Mouse (Mus musculus) heart, adult 8-10 months (tissue): ENCODE results near the gene Olfr1537. TPM values are rescaled to one million over a fixed set of nuclear protein-coding genes. Genes with fewer than 3 reads are reported as not detected.

ENCODE experiments used
- DNase-seq: peaks from one replicate; pipeline ENCODE4 v3.0.0; 2022; ENCODE audit warnings: low spot score
- total RNA-seq, 4 experiments: library from RNA; stranded (reverse); gene quantifications; 2 replicates each; pipeline ENCODE4 v1.2.4; 2022

The Olfr1537 gene
- total RNA-seq, result not detected

DNA sequence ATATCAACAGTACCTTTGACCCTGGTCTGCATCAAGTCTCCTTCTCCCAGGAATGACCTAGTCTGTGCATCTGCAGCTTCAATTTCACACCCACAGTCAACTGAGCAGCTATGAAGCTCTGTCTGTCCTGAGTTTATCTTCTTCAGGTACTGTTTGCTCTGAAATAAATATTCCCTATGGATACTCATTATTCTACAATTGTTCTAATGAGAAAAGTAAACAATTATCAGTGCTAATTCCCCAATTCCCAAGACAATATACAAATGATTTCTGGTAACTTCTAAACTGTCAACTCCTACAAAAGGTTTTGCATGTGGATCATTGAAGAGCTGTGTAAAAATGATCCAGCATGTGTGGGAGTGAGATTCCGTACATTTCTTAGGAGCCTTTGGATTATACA, at the start of gene Olfr1537:
TSS of gene Olfr1537 (minus strand) at position 101 of the 400 bp plus-strand sequence.
- no peak for DNase-seq

DNA sequence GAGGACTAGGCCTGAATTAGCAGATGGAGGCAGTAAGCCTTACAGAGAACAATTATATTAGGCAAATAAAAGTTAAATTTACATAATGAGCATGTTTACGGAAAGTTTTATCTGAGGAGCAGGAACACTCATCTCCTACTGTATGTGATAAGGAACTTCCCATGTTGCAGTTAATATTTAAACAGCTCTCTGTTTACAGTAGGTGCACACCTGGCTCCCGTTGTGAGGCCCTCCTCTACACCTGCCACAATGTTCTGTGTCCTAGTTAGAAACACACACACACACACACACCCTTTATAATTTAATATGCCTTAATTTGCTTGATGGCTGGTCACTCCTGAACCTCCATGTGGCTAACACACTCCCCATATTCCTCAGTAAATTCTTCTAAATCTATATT, 37.3 kb upstream of the Olfr1537 start:
- no peak for DNase-seq

DNA sequence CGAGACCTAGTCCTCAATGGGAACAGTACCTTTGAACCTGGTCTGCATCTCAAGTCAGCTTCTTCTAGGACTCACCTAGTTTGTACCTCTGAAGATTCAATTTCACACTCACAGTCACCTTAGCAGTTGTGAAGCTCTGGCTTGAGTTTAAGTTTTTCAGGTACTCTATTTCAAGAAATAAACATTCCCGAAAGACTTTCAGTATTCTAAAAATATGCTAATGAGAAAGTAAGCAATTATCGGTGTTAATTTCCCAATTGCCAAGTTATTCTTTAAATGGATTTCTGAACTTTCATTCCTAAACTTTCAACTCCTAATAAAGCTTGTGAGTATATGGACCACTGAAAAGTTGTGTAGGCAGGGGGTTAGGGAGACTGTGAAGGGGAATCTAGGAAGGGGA, 26.9 kb upstream of the Olfr1537 start, which contains the start of gene Olfr945:
TSS of gene Olfr945 (minus strand) at position 101 of the 400 bp plus-strand sequence.
- DNase-seq, result no peak

DNA sequence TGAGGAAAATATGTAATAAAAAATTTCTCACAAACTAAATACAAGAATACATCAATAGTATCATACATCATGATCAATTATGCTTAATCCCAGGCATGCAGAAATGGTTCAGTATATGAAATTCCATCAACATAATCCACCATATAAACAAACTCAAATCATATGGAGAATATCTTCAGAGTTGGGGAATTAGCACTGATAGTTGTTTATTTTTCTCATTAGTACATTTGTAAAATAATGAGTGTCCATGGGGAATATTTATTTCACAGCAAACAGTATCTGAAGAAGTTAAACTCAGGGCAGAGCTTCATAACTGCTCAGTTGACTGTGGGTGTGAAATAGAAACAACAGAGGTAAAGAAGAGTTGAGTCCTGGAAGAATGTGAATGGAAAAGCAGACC, 48.2 kb downstream of the Olfr1537 start, which contains the start of gene Olfr944:
TSS of gene Olfr944 (plus strand) at position 301 of the 400 bp plus-strand sequence.
- no peak for DNase-seq

Other genes starting within 250 kb of the Olfr1537 start
- not detected for gene Olfr146, start 226.6 kb downstream of the Olfr1537 start, total RNA-seq
- gene Olfr937, start 185.0 kb downstream of the Olfr1537 start, total RNA-seq, result not detected
- not detected for gene Olfr938, start 171.1 kb downstream of the Olfr1537 start, total RNA-seq
- not detected for gene Olfr27, start 121.9 kb downstream of the Olfr1537 start, total RNA-seq
- not detected for gene Olfr943, start 83.7 kb downstream of the Olfr1537 start, total RNA-seq
- not detected for gene Olfr944, start 48.1 kb downstream of the Olfr1537 start, total RNA-seq
- not detected for gene Olfr945, start 26.8 kb upstream of the Olfr1537 start, total RNA-seq
- gene Olfr948, start 76.1 kb upstream of the Olfr1537 start, total RNA-seq, result not detected
- not detected for gene Olfr951, start 137.4 kb upstream of the Olfr1537 start, total RNA-seq
- not detected for gene Olfr952, start 177.2 kb upstream of the Olfr1537 start, total RNA-seq
- not detected for gene Olfr954, start 206.7 kb upstream of the Olfr1537 start, total RNA-seq
- not detected for gene Olfr955, start 221.9 kb upstream of the Olfr1537 start, total RNA-seq
- not detected for gene Olfr44, start 244.0 kb upstream of the Olfr1537 start, total RNA-seq